Mouse (Mus musculus) kidney, adult 11 months (tissue): Measurements from ENCODE around the gene Ehbp1.
A peak's percentile ranks its signal among the peaks of the same experiment; 100 is the strongest.

Source experiments
- DNase-seq: peaks from one replicate; pipeline ENCODE4 v3.0.0; 2022

Ehbp1 gene

DNA sequence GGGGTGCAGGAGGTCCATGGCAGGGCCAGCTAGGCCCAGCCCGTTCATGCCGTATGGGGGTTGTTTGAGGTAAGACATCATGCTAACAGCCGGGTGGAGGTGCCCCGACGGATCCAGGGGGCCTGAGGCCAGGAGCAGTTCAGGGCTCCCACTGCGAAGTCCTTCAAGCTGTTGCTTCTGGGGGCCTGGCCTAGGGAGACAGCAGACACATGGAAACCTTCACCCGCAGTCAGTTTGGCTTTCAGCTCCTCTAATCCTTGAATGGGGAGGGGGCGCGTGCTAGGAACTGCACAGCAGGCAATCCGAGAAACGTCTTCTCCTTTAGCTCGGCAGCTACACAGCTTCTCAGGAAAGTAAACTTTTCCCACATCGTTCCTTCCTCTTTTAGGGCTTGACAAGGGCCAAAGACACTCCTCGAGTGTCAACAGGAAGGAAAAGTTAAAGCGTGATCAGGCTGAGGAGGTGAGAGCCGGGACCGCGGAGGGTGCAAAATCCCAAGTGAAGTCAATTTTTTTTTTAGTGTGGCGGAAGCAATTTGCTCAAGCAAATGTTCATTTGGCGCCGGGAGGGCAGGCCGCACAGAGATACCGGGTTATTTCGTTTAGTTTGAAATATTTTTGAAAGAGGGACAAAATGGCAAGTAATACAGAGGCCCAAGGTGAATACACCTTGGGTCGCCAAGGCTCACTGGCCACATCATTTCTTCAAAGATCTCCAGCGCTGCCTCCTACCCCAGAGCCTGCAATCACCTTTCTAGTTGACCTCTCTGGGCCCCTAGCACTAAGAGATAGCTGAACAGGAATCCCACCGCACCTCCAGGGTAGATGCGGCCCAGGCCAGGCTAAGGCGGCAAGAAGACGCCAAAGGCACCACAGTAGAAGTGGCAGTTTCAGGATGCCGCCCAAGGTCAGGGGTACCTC is 342.4 kb downstream of the Ehbp1 start:
- peak; percentile 7 for DNase-seq

DNA sequence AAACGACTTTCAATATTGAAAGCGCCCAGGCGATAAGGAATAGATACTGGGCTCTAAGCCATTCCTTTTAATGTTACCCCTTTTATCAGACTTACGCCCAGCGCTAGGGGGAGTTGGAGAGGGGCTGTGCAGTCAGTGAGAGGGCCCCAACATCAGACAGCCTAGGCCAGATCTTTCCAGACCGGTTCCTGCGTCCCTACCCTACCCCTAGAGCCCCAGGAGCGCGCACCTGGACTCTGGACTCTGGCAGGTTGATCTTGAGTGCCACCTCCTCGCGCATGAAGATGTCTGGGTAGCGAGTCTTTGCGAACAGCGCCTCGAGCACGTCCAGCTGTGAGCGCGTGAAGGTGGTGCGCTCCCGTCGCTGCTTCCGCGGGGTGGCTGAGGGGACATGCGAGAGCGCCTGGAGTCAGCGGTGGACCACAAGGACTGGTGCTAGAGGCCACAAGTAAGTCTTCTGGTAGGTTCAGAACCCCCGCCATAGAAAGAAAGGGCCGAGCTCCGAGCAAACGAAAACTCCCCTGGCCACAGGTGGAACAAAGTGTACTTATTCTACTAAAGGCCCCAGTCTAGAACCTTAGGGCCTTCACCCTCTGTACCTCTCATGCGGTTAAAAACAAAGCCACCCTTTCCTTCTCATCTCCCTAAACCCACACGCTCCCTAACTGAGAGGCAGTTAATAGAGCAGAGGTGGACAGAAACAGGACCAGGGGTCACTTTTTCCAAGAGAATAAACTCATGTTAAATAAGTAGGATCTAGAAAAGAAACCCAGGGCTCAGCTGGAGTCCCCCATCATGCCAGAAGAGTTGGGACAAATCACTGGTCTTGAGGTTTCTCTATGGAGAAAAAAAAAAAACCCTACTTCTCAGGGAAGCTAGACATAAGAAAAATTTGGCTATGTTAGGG is 343.7 kb downstream of the Ehbp1 start:
- peak; percentile 19 for DNase-seq

DNA sequence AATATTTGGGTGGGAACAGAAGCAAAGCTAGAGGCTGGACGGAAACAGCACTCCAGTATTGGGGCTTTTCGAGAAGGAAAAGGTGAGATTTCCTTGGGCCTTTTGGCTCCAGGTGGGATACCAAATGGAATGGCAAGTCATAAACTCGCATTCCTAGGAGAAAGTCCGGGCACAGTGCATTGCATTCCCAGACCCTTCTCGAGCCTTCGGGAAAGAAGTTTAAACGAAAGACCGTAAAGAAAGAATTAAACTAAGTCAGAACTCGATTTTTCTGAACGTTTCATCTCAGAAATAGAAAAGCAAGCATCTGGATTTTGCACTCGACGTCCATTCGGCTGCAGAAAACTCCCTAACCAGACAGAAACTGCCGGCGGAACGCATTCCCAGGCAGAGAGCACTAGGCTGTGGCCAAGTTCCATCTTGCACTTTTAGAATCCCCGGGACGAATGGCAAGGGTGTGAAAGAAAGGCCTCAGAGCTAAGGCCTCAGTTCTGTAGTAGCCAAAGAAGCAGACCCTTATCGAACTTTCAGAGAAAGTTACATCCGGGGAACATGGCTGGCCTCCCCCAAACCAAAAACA is 344.4 kb downstream of the Ehbp1 start:
- DNase-seq = peak; percentile 5

DNA sequence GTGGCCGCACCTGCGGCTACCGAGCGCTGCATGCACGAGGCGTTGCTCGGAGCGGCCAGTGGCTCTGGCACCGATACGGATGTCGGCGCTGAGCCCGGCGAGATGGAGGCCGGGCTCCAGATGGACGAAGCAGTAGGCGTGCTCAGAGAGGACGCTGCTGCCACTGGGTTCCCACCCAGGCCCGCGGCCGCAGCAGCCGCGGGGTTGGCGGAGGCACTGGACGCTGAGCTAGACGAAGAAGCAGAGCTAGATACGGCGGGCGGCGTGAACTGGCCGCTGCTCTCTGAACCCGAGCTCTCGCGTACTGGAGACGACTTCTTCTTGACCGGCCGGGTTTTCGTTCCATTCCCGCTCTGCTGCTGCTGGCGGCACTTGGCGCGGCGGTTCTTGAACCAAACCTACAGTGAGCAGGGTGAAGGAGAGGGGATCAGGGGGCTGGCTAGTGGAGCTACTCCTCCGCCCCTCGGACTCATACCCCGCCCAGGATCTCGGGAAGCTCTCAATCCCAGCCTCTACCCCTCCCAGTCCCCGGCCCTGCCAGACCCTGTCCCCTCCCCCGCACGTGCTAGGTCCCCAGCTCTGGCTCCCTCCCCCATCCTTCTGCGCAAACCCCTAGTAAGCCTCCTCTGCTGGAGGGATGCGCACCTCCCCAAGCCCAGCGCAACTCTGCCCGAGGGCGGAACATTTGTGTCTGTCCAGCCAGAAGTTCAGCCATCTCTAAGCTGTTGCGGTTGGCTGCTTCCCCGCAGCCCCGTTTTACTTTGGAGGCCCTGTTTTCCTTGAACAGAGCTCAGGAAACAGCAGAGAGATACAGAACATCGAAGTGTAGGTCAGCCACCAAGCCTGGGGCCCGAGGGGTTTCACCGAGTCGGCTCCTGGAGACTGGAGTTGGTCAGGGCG is 345.2 kb downstream of the Ehbp1 start:
- DNase-seq = peak; percentile 3

DNA sequence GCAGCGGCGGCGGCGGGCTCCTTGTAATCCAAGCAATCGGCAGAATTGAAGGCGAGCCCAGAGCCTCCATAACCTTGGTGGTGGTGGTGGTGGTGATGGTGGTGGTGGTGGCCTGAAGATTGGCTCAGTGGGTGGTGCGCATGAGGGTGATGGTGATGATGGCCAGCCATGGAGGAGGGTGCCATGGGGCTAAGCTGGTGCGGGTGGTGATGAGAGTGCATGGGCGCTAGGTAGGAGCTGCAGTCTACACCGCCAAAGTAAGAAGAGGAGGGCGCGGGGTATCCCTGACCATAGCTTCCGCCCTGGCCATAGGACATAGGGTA is 345.8 kb downstream of the Ehbp1 start:
- DNase-seq = peak; percentile 2

DNA sequence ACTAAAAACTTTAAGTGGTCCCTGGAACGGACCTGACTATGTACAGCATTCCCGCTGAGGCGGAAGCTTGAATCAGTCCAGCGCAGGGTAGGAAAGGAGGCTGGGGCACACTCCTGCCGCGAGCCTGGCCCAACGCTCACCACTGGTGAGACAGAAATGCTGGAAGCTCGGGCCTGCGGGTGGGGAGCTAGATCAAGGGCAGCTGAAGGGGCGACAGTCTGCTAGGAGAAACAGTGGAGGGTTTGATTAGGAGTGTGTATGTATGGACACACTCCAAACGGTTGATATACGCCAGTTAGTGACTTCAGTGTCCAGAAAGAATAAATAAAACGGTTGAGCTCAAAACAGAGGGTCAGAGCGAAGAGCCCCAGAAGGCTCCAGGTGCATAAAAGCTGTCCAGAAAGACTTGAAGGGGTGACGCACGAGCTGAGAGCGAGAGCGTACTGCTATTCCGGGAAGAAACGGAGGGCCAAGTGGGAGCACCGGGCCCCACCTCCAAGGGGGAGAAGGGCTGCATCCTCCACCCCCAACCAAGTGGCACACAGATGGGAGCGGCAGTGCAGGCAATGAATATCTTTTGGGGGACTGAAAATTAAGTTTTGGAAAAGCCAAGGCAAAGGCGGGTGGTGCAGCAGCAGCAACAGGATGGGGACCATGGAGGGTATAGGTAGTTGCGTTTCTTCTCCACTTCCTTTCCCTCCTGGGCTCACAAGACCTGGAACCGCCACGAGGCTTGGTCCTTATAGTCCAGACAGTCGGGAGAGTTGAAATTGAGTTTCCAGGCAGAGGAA is 346.4 kb downstream of the Ehbp1 start:
- DNase-seq = no peak

DNA sequence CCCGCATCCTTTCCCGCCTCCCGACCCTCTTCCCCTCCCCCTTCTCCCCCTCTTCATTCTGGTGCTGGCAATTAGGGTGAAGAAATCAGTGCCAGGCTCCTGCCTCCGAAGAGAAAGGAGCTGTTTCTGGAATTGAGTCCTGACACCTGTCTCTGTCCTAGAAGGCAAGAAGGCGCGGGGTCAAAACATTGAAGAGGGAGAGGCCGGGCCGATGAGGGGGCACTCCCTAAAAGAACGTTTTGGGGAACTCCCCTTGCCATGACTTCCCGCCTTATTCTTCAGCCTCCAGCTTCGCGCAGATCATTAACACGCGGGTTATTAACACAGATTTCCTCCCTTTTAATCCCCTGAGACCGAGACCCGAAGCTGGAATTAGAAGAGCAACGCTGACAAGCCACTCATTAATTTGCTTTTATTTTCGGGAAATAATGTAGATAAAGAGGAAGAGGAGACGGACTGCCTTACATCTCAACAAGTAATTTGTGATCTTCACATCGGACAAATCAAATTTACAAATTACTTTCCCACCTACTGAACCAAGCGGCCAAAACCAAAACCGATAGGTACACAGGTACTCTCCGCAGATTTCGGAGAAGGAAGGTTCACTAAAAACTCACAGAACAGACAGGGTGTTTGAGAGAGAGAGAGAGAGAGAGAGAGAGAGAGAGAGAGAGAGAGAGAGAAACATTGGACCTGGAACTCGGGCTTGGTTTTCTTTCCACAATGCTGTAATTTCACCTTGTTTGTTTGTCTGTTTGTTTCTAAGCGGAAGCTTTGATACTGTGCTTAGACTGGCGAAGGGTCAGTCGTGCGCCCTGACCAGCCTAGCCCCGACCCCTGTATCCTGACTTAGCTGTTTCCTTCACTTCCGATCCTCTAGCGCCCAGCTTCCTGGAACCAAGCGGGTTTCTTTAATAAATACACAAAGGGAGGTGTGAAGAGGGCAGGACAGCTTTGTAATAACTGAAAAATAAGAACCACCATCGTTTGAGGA is 347.4 kb downstream of the Ehbp1 start:
- DNase-seq = peak; percentile 2

DNA sequence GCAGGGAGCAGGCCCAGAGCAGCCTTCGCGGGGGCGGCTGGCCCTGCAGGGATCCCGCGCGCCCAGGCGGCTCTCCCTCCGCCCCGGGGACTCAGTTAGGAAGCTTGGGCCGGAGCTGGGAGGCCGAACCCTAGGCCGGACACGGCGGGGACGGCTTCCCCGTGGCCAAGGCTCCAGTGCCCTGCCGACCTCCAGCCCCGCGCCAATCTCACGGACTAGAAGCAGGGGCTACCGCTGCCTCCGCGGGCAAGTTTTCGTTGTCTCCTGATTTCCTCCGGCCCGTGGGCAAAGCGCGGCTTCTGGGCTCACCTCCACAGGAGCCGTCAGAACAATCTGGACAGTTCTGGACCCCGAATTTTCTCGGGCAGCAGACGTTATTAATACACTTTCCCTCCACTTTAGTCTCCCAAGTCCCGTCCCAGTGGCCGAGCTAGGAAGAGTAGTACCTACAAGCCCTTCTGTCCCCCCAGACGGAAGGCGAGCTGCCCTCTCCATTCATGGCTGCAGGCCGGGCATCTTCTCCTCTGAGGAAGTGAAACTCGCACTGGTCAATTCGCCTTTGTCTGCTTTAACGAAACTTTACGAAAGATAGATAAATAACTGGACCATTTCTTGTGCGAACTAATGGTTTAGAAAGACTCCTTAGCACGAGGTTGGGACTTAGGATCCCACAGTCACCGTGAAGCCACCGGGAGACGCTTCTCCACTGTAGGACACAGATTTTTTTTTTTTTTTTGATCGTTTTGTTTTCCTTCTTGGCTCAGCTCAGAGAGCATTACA is 348.3 kb downstream of the Ehbp1 start:
- DNase-seq = peak; percentile 15

DNA sequence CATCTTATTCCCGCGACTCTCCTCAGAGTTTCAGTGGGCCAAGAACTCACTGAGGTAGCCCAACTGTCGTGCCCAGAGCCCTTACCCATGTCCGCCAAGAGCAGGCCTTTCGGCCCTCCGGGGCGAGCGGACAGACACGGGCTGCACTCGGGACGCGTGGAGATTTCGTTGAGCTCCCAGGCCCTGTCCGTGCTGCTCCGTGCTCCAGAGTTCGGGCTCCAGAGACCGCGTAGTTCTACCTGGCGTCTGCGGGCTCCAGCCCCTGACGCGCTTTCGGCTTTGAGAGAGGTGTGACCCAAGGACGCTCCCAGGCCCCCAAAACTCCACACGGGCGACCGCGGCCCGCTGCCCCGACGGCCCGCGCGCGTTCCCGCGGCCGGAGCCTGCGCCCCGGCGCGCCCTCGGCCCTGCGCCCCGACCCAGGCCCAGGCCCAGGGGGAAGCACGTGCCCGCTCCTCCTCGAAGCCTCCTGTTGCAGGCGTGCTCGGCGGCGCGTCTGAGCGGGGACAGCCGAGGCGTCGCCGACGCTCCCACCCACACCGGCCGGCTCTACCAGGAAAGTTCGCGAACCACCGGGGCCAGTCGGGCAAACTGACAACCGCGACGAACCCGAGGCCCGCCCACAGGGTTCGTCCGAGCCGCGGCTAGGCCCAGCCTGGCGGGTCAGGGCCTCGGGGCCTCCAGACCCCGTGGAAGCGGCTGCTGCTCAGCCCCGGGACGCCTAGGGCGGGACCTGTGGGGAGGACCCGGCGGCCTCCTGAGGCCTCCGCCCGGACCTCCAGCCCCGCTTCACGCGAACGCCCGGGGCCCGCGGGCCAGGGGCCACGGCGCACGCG is 349.1 kb downstream of the Ehbp1 start:
- no peak for DNase-seq

DNA sequence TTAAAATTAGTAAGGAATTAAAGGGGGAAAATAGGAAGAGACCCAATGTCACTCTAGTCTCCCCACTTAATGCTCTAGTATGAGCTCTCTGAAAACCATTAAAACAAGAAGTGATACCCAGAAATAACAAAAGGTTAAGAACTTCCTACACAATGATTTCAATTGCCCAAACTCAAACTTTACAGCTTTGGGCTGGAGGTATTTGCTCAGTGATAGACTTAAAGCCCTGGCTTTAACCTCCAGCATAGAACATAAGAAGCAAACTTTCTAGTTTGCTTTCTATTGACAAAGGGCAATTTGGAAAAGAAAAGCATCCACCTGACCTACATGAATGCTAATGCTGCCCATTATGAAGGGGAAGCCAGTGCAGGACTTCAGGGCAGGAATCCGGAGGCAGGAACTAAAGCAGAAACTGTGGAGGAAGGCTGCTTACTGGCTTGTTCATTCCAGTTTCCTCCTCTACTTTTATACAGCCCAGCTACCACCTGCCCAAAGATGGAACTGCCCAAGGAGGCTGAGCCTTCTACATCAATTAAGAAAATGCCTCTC is 353.6 kb downstream of the Ehbp1 start:
- DNase-seq = no peak

DNA sequence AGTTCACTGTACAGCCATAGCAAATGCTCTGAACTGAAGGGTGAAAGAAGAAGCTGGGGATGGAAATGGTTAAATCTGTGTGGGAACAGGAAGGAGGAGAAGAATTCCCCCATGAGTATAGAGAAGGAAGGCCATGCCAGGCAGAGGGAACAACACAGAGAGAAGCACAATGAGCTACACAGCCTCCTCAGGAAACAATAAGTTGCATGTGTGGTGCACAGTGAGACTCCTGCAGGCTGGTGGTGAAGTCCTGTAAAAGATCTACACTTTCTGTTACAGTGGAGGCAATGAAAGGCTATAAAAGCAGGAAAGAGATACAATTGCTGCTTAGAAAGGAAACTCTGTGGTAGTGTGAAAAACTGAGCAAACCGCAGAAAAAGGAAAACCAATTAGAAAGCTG is 357.0 kb downstream of the Ehbp1 start:
- DNase-seq = no peak

DNA sequence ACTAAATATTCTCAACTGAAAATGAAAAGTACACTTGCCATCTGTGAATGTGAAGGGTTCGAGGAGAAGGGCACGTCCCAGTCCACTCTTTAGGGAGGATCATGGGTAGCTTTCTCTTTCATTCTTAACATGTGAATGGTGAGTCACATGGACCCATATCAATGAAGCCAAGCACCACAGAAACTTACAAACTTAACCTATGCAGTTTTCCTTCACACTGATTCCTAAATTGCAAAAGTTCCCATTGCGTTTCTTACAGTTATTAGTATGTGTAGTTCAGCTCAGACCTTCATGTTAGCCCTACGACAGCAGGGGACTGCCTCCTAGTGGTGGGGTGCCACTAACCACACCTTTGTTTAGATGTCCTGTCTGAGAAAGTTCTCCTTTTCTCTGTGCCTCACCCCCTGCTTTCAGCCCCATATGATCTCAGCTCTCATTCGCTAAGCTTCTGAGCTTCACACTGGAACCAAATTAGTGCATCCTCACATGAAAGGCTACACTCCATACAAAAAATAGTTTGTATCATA is 368.0 kb downstream of the Ehbp1 start:
- no peak for DNase-seq

DNA sequence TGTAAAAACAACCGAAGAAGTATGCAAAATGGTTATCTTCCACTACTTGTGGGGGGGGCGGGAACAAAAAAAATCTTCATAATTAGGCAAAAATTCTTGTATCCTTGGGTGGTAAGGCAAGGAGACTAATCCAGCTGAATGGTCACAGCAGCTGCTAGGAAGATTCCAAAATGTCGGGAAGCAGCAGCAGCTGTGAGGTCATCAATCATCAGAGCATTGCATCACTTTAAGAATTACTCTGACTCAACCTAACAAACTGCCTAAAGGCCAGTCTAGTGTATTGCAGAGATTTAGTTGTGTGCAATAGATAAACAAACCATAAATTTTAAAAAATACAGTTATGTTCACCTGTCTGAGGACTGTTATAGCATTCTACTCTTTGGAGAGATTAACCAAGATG is 368.5 kb downstream of the Ehbp1 start:
- DNase-seq = no peak

DNA sequence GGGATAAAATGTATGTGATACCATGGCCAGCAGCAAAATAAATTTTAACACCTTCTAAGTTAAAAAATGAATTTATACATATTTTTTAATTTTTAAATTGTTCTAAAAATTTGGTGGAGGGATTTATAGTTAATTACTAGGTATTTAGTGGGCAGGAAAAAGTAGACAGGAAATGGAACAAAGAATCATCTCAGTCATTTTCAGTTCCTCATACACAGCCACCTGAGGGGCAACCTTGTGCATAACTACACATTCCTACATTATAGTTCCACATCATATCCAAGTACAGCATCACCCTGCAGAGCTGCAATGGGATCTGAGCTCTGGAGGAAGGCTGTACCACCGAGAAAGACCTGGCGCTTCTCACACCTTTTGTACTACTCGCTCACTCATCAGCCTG is 373.2 kb downstream of the Ehbp1 start:
- no peak for DNase-seq
